Mouse (Mus musculus) heart, postnatal 0 days (tissue): ENCODE data around the gene Tubgcp6. TPM values are rescaled to one million over a fixed set of nuclear protein-coding genes. Genes with fewer than 3 reads are reported as not detected.
A peak's percentile ranks its signal among the peaks of the same experiment; 100 is the strongest.

ENCODE experiments used
- ATAC-seq: fragments of 200-750 bp; cut with Nextera tagmentation; 2 replicates; pipeline ENCODE4 v1.8.0; 2017; ENCODE audit warnings: low read depth, moderate number of reproducible peaks, moderate library complexity; ENCODE audit not compliant: insufficient read depth
- DNase-seq: peaks from one replicate; pipeline ENCODE4 v3.0.0-alpha.2; 2016; ENCODE audit warnings: low spot score
- H3K27ac ChIP-seq: fragments of 300-500 bp; sonication (generic); 2 replicates; pipeline ENCODE4 v1.5.1; 2014; ENCODE audit warnings: low read depth, mild to moderate bottlenecking
- H3K27me3 ChIP-seq: fragments of 300-500 bp; sonication (generic); 2 replicates; pipeline ENCODE4 v1.6.1; 2014; ENCODE audit warnings: low read length, mixed read lengths; ENCODE audit not compliant: control insufficient read depth, insufficient read depth
- H3K36me3 ChIP-seq: fragments of 300-500 bp; sonication (generic); replicated peaks from 2 replicates; pipeline ENCODE4 v1.6.1; 2014; ENCODE audit warnings: low read length, mixed read lengths; ENCODE audit not compliant: control insufficient read depth, insufficient read depth
- H3K4me1 ChIP-seq: fragments of 300-500 bp; sonication (generic); 2 replicates; pipeline ENCODE4 v1.6.1; 2014; ENCODE audit warnings: antibody characterized with exemption; ENCODE audit not compliant: control insufficient read depth, insufficient read depth
- H3K4me2 ChIP-seq: fragments of 300-500 bp; sonication (generic); 2 replicates; pipeline ENCODE4 v1.6.1; 2014; ENCODE audit warnings: low read depth, mild to moderate bottlenecking, low read length, moderate library complexity
- H3K4me3 ChIP-seq: fragments of 300-500 bp; sonication (generic); 2 replicates; pipeline ENCODE4 v1.5.1; 2014; ENCODE audit warnings: low read depth, low read length
- H3K9ac ChIP-seq: fragments of 300-500 bp; sonication (generic); replicated peaks from 2 replicates; pipeline ENCODE4 v1.6.1; 2014; ENCODE audit warnings: low read depth, low read length, mixed read lengths
- H3K9me3 ChIP-seq: fragments of 300-500 bp; sonication (generic); replicated peaks from 2 replicates; pipeline ENCODE4 v1.6.1; 2016; ENCODE audit warnings: low read length; ENCODE audit not compliant: control insufficient read depth
- CTCF ChIP-seq: IDR thresholded peaks from 2 replicates; pipeline ENCODE4 v1.5.1; 2016; ENCODE audit warnings: antibody characterized with exemption, control low read depth, low read depth
- EP300 ChIP-seq: IDR thresholded peaks from 2 replicates; pipeline ENCODE4 v1.6.1; 2016; ENCODE audit warnings: antibody characterized with exemption, low read depth
- WGBS: fragments of 180-500 bp; shearing (Covaris S2); extraction: QIAGEN DNeasy Blood & Tissue Kit; methylation state at CpG from one replicate; pipeline ENCODE4 v1.1.7; 2014; 5-methylcytosine and 5-hydroxymethylcytosine counted together
- polyA plus RNA-seq: library from polyadenylated mRNA; unstranded; fragments of >200 nt; fragmentation: Nextera tagmentation; extraction: Ambion mirVana; gene quantifications from 2 replicates; pipeline ENCODE4 v1.2.1, GENCODE M21; 2015
- total RNA-seq: library from RNA; depleted of rRNA; stranded (reverse); fragments of >200 nt; gene quantifications from 2 replicates; pipeline ENCODE4 v1.2.3, GENCODE M21; 2014; ENCODE audit warnings: low replicate concordance

Tubgcp6 gene
- total and polyA plus RNA-seq, 2 experiments from 2014 or later, result 4.4 to 26.9 TPM

DNA sequence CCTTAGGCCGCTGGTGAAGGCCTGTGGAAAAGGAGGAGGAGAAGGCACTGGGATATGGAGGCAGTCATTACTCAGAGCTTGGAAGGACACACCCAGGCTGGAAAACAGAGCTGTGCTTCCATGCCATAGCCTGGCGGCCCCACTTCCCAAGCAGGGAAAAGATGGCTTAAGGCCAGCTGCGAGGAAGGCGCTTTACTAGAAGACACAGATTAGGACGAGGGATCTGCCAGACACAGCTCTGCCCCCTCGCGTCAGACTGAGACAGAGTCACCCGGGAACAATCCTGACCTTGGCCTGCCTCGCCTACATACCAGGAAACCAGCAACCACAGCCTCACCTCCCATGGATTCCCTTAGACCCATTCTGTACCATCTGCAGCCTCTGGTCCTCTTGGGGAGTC lies 12.8 kb downstream of the Tubgcp6 start:
- peak; percentile 76 for ATAC-seq

DNA sequence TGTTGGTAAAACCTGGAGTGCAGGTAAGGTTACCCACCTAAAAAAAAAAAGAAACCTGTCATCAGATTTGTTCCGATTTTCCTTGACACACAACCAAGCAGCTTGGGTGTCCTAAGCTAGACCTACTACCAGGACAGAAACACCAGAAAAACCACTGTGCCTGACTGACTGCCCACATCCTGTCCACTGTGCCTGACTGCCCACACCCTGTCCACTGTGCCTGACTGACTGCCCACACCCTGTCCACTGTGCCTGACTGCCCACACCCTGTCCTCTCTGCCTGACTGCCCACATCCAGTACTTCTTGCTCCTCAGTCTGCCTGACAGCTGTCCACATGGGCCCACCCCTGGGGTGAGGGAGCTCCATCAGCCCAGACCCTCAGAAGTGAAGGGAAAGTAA lies 15.9 kb downstream of the Tubgcp6 start:
- Histone ChIP-seq H3K36me3 (peaks cover 88% of the 10 kb centered on the region), H3K4me1 (no peaks in the 10 kb centered on the region), H3K4me3 (no peak overlapping the region), H3K4me2 (no peak overlapping the region), H3K27me3 (no peaks in the 10 kb centered on the region), H3K9me3 (no peaks in the 10 kb centered on the region), H3K9ac (no peak overlapping the region), H3K27ac (no peak overlapping the region)
- no peak for TF ChIP-seq CTCF
- no peak for TF ChIP-seq EP300
- ATAC-seq (no peak), DNase-seq (no peak)
- WGBS, result 88% methylated on average over 1 of the region's 1 CpGs

More for the DNA sequence above, 12.8 kb downstream of the Tubgcp6 start:
- peaks cover 86% of the 10 kb centered on the region for H3K36me3 ChIP-seq
- TF ChIP-seq CTCF (peak; percentile 41), EP300 (no peak)
- no peak overlapping the region for H3K4me3 ChIP-seq
- WGBS, result 43% methylated on average over 9 of the region's 9 CpGs
- H3K27ac ChIP-seq, result no peak overlapping the region
- H3K9me3 ChIP-seq, result no peaks in the 10 kb centered on the region
- no peak overlapping the region for H3K9ac ChIP-seq
- no peaks in the 10 kb centered on the region for H3K27me3 ChIP-seq
- DNase-seq, result peak; percentile 57
- no peaks in the 10 kb centered on the region for H3K4me1 ChIP-seq
- H3K4me2 ChIP-seq, result no peak overlapping the region

DNA sequence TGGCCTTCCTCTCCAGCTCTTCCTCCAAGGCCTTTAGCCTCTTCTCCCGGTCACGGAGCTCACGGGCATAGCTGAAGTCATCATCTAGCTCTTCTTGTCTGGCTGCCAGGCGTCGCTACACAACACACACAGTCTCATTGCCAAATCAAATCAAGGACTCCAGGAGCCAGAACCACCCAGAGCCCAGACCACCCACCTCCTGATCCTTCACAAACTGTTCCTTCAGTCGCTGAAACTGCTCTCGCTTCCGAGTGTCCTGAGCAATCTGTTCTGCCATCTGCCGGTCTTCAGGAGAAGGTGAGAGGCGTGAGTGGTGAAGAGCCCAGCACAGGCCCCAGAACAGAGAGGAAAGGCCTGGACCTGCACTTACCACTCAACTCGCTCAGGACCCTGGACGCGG lies 16.8 kb downstream of the Tubgcp6 start:
- DNase-seq (no peak), ATAC-seq (no peak)
- Histone ChIP-seq H3K27ac (no peak overlapping the region), H3K9ac (no peak overlapping the region), H3K27me3 (no peaks in the 10 kb centered on the region), H3K36me3 (peaks cover 88% of the 10 kb centered on the region), H3K4me1 (no peaks in the 10 kb centered on the region), H3K4me3 (no peak overlapping the region), H3K4me2 (no peak overlapping the region), H3K9me3 (no peaks in the 10 kb centered on the region)
- WGBS, result 85% methylated on average over 13 of the region's 13 CpGs
- TF ChIP-seq EP300 (no peak), CTCF (no peak)

DNA sequence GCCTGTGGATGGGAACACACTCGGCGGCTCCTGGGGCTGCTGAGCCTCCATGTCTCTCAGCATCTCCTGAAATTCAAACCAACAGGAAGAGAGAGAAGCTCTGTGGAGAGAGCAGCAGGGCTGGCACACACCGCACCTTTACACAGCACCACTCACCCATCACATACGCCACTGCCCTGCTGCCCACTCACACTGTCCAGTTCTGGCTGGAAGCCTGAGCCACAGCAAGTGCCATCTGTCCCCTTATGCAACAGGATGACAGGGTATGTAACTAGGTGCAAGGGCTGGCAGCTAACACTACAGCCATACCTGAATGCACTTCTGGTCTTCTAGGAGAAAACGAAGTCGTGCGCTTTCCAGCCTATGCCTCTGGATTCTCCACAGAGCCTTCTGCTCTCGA lies 18.5 kb downstream of the Tubgcp6 start:
- Histone ChIP-seq H3K36me3 (peaks cover 92% of the 10 kb centered on the region), H3K9me3 (no peaks in the 10 kb centered on the region), H3K4me2 (no peak overlapping the region), H3K27me3 (no peaks in the 10 kb centered on the region), H3K27ac (no peak overlapping the region), H3K4me1 (no peaks in the 10 kb centered on the region), H3K4me3 (no peak overlapping the region), H3K9ac (no peak overlapping the region)
- ATAC-seq (no peak), DNase-seq (no peak)
- TF ChIP-seq EP300 (no peak), CTCF (no peak)
- 91% methylated on average over 8 of the region's 8 CpGs for WGBS

DNA sequence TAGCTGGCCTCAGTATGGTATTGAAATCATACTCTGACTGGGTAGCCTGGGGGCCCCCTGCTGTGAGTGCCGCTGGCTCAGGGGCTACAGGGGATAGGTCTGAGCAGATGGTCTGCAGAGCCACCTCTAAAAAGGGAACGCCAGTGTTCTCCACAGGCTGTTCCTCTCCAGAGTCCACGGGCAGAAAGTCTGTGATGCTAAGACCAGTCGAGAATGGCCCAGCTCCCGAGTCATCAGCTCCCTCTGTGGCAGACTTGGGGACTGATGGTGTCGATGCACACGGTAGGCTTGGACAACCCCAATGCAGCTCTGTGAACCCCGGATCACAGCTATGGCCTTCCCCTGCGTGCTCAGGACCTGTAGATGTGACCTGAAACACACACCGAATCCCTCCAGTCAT lies 19.0 kb downstream of the Tubgcp6 start:
- Histone ChIP-seq H3K27ac (no peak overlapping the region), H3K36me3 (peaks cover 95% of the 10 kb centered on the region), H3K4me1 (no peaks in the 10 kb centered on the region), H3K9me3 (no peaks in the 10 kb centered on the region), H3K4me3 (no peak overlapping the region), H3K27me3 (no peaks in the 10 kb centered on the region), H3K9ac (no peak overlapping the region), H3K4me2 (no peak overlapping the region)
- no peak for TF ChIP-seq EP300
- ATAC-seq, result no peak
- no peak for DNase-seq
- 85% methylated on average over 10 of the region's 10 CpGs for WGBS

DNA sequence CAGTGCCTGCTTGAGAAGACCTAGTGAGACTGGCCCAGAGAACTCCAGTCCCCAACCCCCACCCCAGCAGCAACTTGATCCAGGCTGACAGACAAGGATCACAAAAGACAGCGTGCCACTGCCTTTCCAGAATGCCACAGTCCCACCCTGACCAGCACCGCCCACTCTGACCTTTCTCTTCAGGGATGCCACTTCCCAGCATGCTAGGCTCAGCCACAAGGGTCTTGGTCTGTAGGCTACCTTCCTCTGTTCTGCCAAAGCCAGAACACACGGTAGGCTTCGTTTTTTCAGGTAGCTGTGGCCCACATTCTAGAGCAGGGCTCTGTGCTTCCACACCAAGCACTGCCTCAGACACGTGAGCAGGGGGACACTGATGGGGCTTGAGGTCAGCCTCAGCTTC lies 20.3 kb downstream of the Tubgcp6 start:
- Histone ChIP-seq H3K27me3 (no peaks in the 10 kb centered on the region), H3K4me3 (no peak overlapping the region), H3K9me3 (no peaks in the 10 kb centered on the region), H3K4me1 (no peaks in the 10 kb centered on the region), H3K9ac (no peak overlapping the region), H3K27ac (no peak overlapping the region), H3K36me3 (peaks cover 95% of the 10 kb centered on the region), H3K4me2 (no peak overlapping the region)
- TF ChIP-seq CTCF, result no peak
- no peak for TF ChIP-seq EP300
- DNase-seq (no peak), ATAC-seq (no peak)
- 79% methylated on average over 5 of the region's 5 CpGs for WGBS
